Mouse (Mus musculus): ENCODE measurements around the gene Gpatch8. TPM values are rescaled to one million over a fixed set of nuclear protein-coding genes. Genes with fewer than 3 reads are reported as not detected.

The Gpatch8 gene
- polyA plus RNA-seq, 1 experiment, result 62.3 TPM

GRCm38 (mm10) chr11:102465713-102466436, 90.3 kb downstream of the Gpatch8 start:
- TF ChIP-seq POLR2A (IDR thresholded peaks at IDR 0.05; ENCODE audit: extremely low read depth, insufficient read depth, low read length) (no peak), CTCF (IDR thresholded peaks at IDR 0.05; ENCODE audit: extremely low read depth, insufficient read depth, low read length) (no peak)
- Histone ChIP-seq H3K4me1 (ENCODE audit: control insufficient read depth, insufficient read depth, low read length) (no peaks in the 10 kb centered on the region), H3K27ac (ENCODE audit: insufficient read depth, low read length) (no peak overlapping the region), H3K4me3 (ENCODE audit: insufficient read depth, low read length) (no peak overlapping the region)

- H3K27ac ChIP-seq (ENCODE audit: insufficient read depth, low read length), result no peak overlapping the region
Measured at GRCm38 (mm10) chr11:102464901-102465300, 91.3 kb downstream of the Gpatch8 start.

GRCm38 (mm10) chr11:102461764-102462163, 94.4 kb downstream of the Gpatch8 start:
- Histone ChIP-seq H3K4me3 (ENCODE audit: insufficient read depth, low read length) (no peak overlapping the region), H3K4me1 (ENCODE audit: control insufficient read depth, insufficient read depth, low read length) (no peaks in the 10 kb centered on the region), H3K27ac (ENCODE audit: insufficient read depth, low read length) (no peak overlapping the region)
- TF ChIP-seq CTCF (IDR thresholded peaks at IDR 0.05; ENCODE audit: extremely low read depth, insufficient read depth, low read length) (no peak), POLR2A (IDR thresholded peaks at IDR 0.05; ENCODE audit: extremely low read depth, insufficient read depth, low read length) (no peak)

More at GRCm38 (mm10) chr11:102464901-102465300, 91.3 kb downstream of the Gpatch8 start:
- no peak for TF ChIP-seq CTCF (IDR thresholded peaks at IDR 0.05; ENCODE audit: extremely low read depth, insufficient read depth, low read length)
- no peak for TF ChIP-seq POLR2A (IDR thresholded peaks at IDR 0.05; ENCODE audit: extremely low read depth, insufficient read depth, low read length)
- H3K4me1 ChIP-seq (ENCODE audit: control insufficient read depth, insufficient read depth, low read length), result no peaks in the 10 kb centered on the region
- no peak overlapping the region for H3K4me3 ChIP-seq (ENCODE audit: insufficient read depth, low read length)

- TF ChIP-seq POLR2A (IDR thresholded peaks at IDR 0.05; ENCODE audit: extremely low read depth, insufficient read depth, low read length), result no peak
- TF ChIP-seq CTCF (IDR thresholded peaks at IDR 0.05; ENCODE audit: extremely low read depth, insufficient read depth, low read length), result no peak
- H3K4me3 ChIP-seq (ENCODE audit: insufficient read depth, low read length), result no peak overlapping the region
- H3K27ac ChIP-seq (ENCODE audit: insufficient read depth, low read length), result no peak overlapping the region
- no peaks in the 10 kb centered on the region for H3K4me1 ChIP-seq (ENCODE audit: control insufficient read depth, insufficient read depth, low read length)
Measured at GRCm38 (mm10) chr11:102460541-102460940, 95.7 kb downstream of the Gpatch8 start.

GRCm38 (mm10) chr11:102455740-102456396, 100.3 kb downstream of the Gpatch8 start:
- peak overlapping the region; percentile 57 for H3K4me3 ChIP-seq (ENCODE audit: insufficient read depth, low read length)
- H3K27ac ChIP-seq (ENCODE audit: insufficient read depth, low read length), result no peak overlapping the region
- no peaks in the 10 kb centered on the region for H3K4me1 ChIP-seq (ENCODE audit: control insufficient read depth, insufficient read depth, low read length)
- no peak for TF ChIP-seq CTCF (IDR thresholded peaks at IDR 0.05; ENCODE audit: extremely low read depth, insufficient read depth, low read length)
- 0 out of 2 replicates have a peak, but pooled peaks have one; percentile 27 for TF ChIP-seq POLR2A (IDR thresholded peaks at IDR 0.05; ENCODE audit: extremely low read depth, insufficient read depth, low read length)

GRCm38 (mm10) chr11:102453131-102453530, 103.1 kb downstream of the Gpatch8 start:
- TF ChIP-seq CTCF (IDR thresholded peaks at IDR 0.05; ENCODE audit: extremely low read depth, insufficient read depth, low read length) (no peak), POLR2A (IDR thresholded peaks at IDR 0.05; ENCODE audit: extremely low read depth, insufficient read depth, low read length) (no peak)
- Histone ChIP-seq H3K27ac (ENCODE audit: insufficient read depth, low read length) (no peak overlapping the region), H3K4me1 (ENCODE audit: control insufficient read depth, insufficient read depth, low read length) (peaks cover 3% of the 10 kb centered on the region), H3K4me3 (ENCODE audit: insufficient read depth, low read length) (no peak overlapping the region)

- no peak overlapping the region for H3K27ac ChIP-seq (ENCODE audit: insufficient read depth, low read length)
Measured at GRCm38 (mm10) chr11:102449043-102450008, 106.9 kb downstream of the Gpatch8 start.

GRCm38 (mm10) chr11:102448327-102448726, 107.9 kb downstream of the Gpatch8 start:
- Histone ChIP-seq H3K4me3 (ENCODE audit: insufficient read depth, low read length) (peak overlapping the region; percentile 21), H3K4me1 (ENCODE audit: control insufficient read depth, insufficient read depth, low read length) (peaks cover 6% of the 10 kb centered on the region), H3K27ac (ENCODE audit: insufficient read depth, low read length) (peak overlapping the region; percentile 77)
- TF ChIP-seq CTCF (IDR thresholded peaks at IDR 0.05; ENCODE audit: extremely low read depth, insufficient read depth, low read length), result no peak
- peak; percentile 46; the same call in 1 of the 2 replicates for TF ChIP-seq POLR2A (IDR thresholded peaks at IDR 0.05; ENCODE audit: extremely low read depth, insufficient read depth, low read length)

More at GRCm38 (mm10) chr11:102449043-102450008, 106.9 kb downstream of the Gpatch8 start:
- Histone ChIP-seq H3K4me1 (ENCODE audit: control insufficient read depth, insufficient read depth, low read length) (peaks cover 6% of the 10 kb centered on the region), H3K4me3 (ENCODE audit: insufficient read depth, low read length) (no peak overlapping the region; the same call in 1 of the 2 replicates)
- no peak for TF ChIP-seq POLR2A (IDR thresholded peaks at IDR 0.05; ENCODE audit: extremely low read depth, insufficient read depth, low read length)
- no peak for TF ChIP-seq CTCF (IDR thresholded peaks at IDR 0.05; ENCODE audit: extremely low read depth, insufficient read depth, low read length)

GRCm38 (mm10) chr11:102447497-102447896, 108.7 kb downstream of the Gpatch8 start, which contains the start of gene Fam171a2:
TSS of gene Fam171a2 (minus strand) at chr11:102447682.
- Histone ChIP-seq H3K4me1 (ENCODE audit: control insufficient read depth, insufficient read depth, low read length) (peaks cover 6% of the 10 kb centered on the region), H3K4me3 (ENCODE audit: insufficient read depth, low read length) (peak within 1 kb of the TSS; percentile 80), H3K27ac (ENCODE audit: insufficient read depth, low read length) (peak within 1 kb of the TSS; percentile 77)
- TF ChIP-seq POLR2A (IDR thresholded peaks at IDR 0.05; ENCODE audit: extremely low read depth, insufficient read depth, low read length), result peak; percentile 61
- TF ChIP-seq CTCF (IDR thresholded peaks at IDR 0.05; ENCODE audit: extremely low read depth, insufficient read depth, low read length), result 0 out of 2 replicates have a peak, but pooled peaks have one; percentile 20
